Mouse (Mus musculus) stomach, embryonic 15.5 days (tissue): ENCODE results near the gene Mastl. TPM values are rescaled to one million over a fixed set of nuclear protein-coding genes. Genes with fewer than 3 reads are reported as not detected.

Experiments
- ATAC-seq: fragments of 200-750 bp; cut with Nextera tagmentation; 2 replicates; pipeline ENCODE4 v1.8.0; 2017; ENCODE audit warnings: low read depth, moderate number of reproducible peaks, moderate TSS enrichment; ENCODE audit not compliant: insufficient read depth, low FRiP score
- H3K27ac ChIP-seq: fragments of 300-500 bp; sonication (generic); 2 replicates; pipeline ENCODE4 v1.5.1; 2015; ENCODE audit warnings: mild to moderate bottlenecking, inconsistent platforms
- H3K27me3 ChIP-seq: fragments of 300-500 bp; sonication (generic); replicated peaks from 2 replicates; pipeline ENCODE4 v1.6.1; 2015; ENCODE audit warnings: inconsistent platforms
- H3K36me3 ChIP-seq: fragments of 300-500 bp; sonication (generic); 2 replicates; pipeline ENCODE4 v1.6.1; 2015; ENCODE audit warnings: inconsistent platforms
- H3K4me1 ChIP-seq: fragments of 300-500 bp; sonication (generic); 2 replicates; pipeline ENCODE4 v1.6.1; 2015; ENCODE audit warnings: inconsistent platforms
- H3K4me2 ChIP-seq: fragments of 300-500 bp; sonication (generic); 2 replicates; pipeline ENCODE4 v1.6.1; 2015; ENCODE audit warnings: mild to moderate bottlenecking, inconsistent platforms
- H3K4me3 ChIP-seq: fragments of 300-500 bp; sonication (generic); replicated peaks from 2 replicates; pipeline ENCODE4 v1.5.1; 2015; ENCODE audit warnings: inconsistent platforms
- H3K9ac ChIP-seq: fragments of 300-500 bp; sonication (generic); 2 replicates; pipeline ENCODE4 v1.6.1; 2015; ENCODE audit warnings: inconsistent platforms
- H3K9me3 ChIP-seq: fragments of 300-500 bp; sonication (generic); 2 replicates; pipeline ENCODE4 v1.6.1; 2016; ENCODE audit warnings: inconsistent platforms
- WGBS: fragments of 180-500 bp; shearing (Covaris S2); methylation state at CpG from one replicate; pipeline ENCODE4 v1.1.7; 2015; 5-methylcytosine and 5-hydroxymethylcytosine counted together
- polyA plus RNA-seq: library from polyadenylated mRNA; unstranded; fragments of >200 nt; fragmentation: Nextera tagmentation; extraction: Ambion mirVana; gene quantifications from 2 replicates; pipeline ENCODE4 v1.2.1, GENCODE M21; 2015

Mastl gene
- polyA plus RNA-seq: 8.3 and 9.6 TPM in 2 replicates

GRCm38 (mm10) chr2:23155777-23156607, at the start of gene Mastl, which contains the start of gene Yme1l1:
Mastl (minus strand) TSS chr2:23156024.
Yme1l1 (plus strand) TSS chr2:23156369.
- peak within 1 kb of the TSS; percentile 69 for H3K9ac ChIP-seq
- no peaks in the 10 kb centered on the region for H3K36me3 ChIP-seq
- ATAC-seq: peak; percentile 98
- H3K27ac ChIP-seq: peak within 1 kb of the TSS; percentile 100
- no peaks in the 10 kb centered on the region for H3K27me3 ChIP-seq
- peak within 1 kb of the TSS; percentile 69 for H3K4me2 ChIP-seq
- under 1% methylated on average over 61 of the region's 61 CpGs for WGBS
- H3K9me3 ChIP-seq: no peaks in the 10 kb centered on the region
- peak within 1 kb of the TSS; percentile 64 for H3K4me3 ChIP-seq
- peaks cover 18% of the 10 kb centered on the region for H3K4me1 ChIP-seq

- Histone ChIP-seq H3K4me2 (no peak overlapping the region), H3K36me3 (peaks cover 11% of the 10 kb centered on the region; the same call in 1 of the 2 replicates), H3K27ac (no peak overlapping the region), H3K9me3 (no peaks in the 10 kb centered on the region), H3K9ac (no peak overlapping the region), H3K4me3 (no peak overlapping the region), H3K27me3 (no peaks in the 10 kb centered on the region), H3K4me1 (no peaks in the 10 kb centered on the region)
- ATAC-seq: no peak
- WGBS: 53% methylated on average over 15 of the region's 15 CpGs
These were observed 47.3 kb upstream of the Mastl start for GRCm38 (mm10) chr2:23202900-23203670.

DNA sequence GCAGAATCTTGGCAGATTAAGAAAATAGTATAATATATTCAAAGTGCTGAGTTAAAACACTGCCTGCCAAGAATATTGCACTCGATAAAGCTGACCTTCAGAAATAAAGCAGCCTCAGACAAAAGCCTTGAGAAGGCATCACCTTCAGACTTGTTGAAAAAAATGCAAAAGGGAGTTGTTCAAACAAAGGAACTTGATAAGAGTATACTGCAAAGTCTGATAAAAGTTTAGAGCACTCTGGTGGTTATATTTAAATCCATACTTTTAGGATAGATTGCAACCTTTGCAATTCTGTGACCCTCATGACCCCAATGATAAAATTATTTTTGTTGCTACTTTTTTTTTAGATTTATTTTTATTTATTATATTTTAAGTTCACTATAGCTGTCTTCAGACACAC, 45.2 kb upstream of the Mastl start:
- Histone ChIP-seq H3K9ac (no peak overlapping the region), H3K9me3 (no peaks in the 10 kb centered on the region), H3K36me3 (peaks cover 13% of the 10 kb centered on the region; the same call in 1 of the 2 replicates), H3K27me3 (no peaks in the 10 kb centered on the region), H3K27ac (no peak overlapping the region), H3K4me3 (no peak overlapping the region), H3K4me2 (no peak overlapping the region), H3K4me1 (no peaks in the 10 kb centered on the region)
- WGBS: 67% methylated on average over 1 of the region's 1 CpGs
- ATAC-seq: no peak

GRCm38 (mm10) chr2:23194366-23194765, 38.5 kb upstream of the Mastl start:
- no peak overlapping the region for H3K4me2 ChIP-seq
- no peaks in the 10 kb centered on the region for H3K27me3 ChIP-seq
- ATAC-seq: no peak
- no peak overlapping the region for H3K27ac ChIP-seq
- H3K9me3 ChIP-seq: no peaks in the 10 kb centered on the region
- 86% methylated on average over 1 of the region's 1 CpGs for WGBS
- no peak overlapping the region for H3K4me3 ChIP-seq
- H3K4me1 ChIP-seq: no peaks in the 10 kb centered on the region
- no peak overlapping the region for H3K9ac ChIP-seq
- peaks cover 23% of the 10 kb centered on the region for H3K36me3 ChIP-seq

DNA sequence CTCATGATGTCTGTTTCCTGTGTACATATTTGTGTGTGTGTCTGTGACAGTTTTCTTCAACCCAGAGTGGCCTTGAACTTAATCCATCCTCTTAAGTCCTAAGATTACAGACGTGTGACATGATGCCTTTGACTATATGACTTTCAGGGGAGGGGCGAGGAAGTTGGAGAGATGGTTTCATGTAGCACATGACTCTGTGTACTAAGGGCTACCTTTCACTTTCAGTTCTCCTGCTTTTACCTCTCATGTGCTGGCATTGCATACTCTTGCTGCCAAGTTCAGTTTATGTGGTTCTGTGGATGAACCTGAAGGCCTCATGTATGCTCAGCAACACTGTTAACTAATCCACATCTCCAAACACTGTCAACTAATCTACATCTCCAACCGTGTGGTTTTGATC, 16.5 kb upstream of the Mastl start:
- Histone ChIP-seq H3K4me3 (no peak overlapping the region), H3K36me3 (peaks cover 22% of the 10 kb centered on the region), H3K9me3 (no peaks in the 10 kb centered on the region), H3K4me1 (no peaks in the 10 kb centered on the region), H3K27me3 (no peaks in the 10 kb centered on the region), H3K9ac (no peak overlapping the region), H3K4me2 (no peak overlapping the region), H3K27ac (no peak overlapping the region)
- ATAC-seq: no peak
- WGBS: 80% methylated on average over 3 of the region's 3 CpGs

DNA sequence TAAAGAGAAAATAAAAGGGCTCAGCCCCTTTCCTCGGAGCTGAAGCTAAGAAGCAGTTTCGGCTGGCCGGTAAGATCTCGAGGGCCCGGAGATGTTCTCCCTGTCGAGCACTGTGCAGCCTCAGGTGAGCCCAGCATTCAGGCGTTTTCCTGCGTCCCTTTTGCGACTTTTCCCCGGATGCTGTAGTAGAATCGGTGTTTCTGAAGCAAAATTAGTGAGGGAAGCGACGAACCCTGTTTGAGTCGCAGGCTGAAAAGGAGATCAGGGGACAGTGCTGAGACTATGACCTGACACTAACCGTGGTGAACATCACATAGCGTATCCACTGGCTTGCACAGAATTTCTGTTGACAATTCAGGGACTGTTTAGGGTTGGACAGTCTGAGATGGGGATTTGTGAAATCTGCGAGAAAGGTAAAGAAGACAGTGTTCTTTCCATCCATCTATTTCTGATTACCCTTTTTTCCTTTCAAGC, 821 bp upstream of the Mastl start:
- no peaks in the 10 kb centered on the region for H3K9me3 ChIP-seq
- WGBS: under 1% methylated on average over 17 of the region's 17 CpGs
- ATAC-seq: peak; percentile 14; the same call in 1 of the 2 replicates
- peak overlapping the region; percentile 69 for H3K4me2 ChIP-seq
- no peaks in the 10 kb centered on the region for H3K27me3 ChIP-seq
- H3K4me1 ChIP-seq: peaks cover 18% of the 10 kb centered on the region
- no peaks in the 10 kb centered on the region for H3K36me3 ChIP-seq
- H3K4me3 ChIP-seq: peak overlapping the region; percentile 64
- H3K27ac ChIP-seq: peak overlapping the region; percentile 100
- H3K9ac ChIP-seq: peak overlapping the region; percentile 69

DNA sequence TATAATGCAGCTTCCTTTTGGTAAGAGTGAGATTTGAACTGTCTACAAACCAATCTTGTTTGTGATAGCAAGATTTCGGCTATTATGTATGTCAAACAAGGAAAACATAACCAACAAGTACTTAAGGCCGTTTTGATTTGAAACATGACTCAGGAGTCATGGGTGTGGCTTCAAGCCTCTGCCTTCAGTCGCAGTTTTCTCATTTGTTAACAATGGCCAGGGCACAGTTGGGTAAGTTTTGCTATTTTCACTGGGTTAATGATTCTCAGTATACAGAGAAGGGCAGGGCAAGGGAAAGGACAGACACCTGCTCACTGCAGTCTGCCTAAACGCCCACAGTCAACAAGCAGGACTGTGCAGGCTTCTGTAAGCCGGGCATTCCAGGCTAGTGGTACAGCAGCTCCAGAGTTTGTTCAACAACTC, 614 bp downstream of the Mastl start:
- WGBS: 3% methylated on average over 5 of the region's 5 CpGs
- H3K36me3 ChIP-seq: no peaks in the 10 kb centered on the region

DNA sequence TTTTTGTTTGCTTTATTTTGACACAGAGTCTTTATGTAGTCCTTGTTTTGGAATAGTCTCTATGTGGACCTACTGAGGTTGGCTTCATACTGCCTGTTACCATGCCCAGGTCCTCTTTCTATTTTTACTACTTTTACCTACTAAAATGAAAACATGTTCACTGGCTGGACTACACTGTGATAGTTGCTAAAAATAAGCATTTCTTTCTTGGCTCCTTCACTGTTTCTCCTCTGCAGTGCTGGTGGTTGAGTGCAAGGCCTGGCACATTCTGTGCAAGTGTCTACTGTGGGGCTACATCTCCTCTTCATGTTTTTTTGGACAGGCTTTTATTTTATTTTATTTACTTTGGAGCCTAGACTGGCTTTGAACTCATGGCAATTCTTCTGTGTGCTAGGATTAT, 36.3 kb downstream of the Mastl start:
- Histone ChIP-seq H3K27ac (no peak overlapping the region), H3K36me3 (peaks cover 7% of the 10 kb centered on the region; the same call in 1 of the 2 replicates), H3K27me3 (no peaks in the 10 kb centered on the region), H3K4me1 (no peaks in the 10 kb centered on the region), H3K4me2 (no peak overlapping the region), H3K9me3 (no peaks in the 10 kb centered on the region), H3K9ac (no peak overlapping the region), H3K4me3 (no peak overlapping the region)
- ATAC-seq: no peak

More for the DNA sequence above, 614 bp downstream of the Mastl start:
- Histone ChIP-seq H3K4me2 (peak overlapping the region; percentile 69), H3K27me3 (no peaks in the 10 kb centered on the region), H3K4me3 (peak overlapping the region; percentile 64), H3K27ac (peak overlapping the region; percentile 100), H3K4me1 (peaks cover 18% of the 10 kb centered on the region), H3K9me3 (no peaks in the 10 kb centered on the region), H3K9ac (peak overlapping the region; percentile 29; the same call in 1 of the 2 replicates)
- peak; percentile 33 for ATAC-seq

DNA sequence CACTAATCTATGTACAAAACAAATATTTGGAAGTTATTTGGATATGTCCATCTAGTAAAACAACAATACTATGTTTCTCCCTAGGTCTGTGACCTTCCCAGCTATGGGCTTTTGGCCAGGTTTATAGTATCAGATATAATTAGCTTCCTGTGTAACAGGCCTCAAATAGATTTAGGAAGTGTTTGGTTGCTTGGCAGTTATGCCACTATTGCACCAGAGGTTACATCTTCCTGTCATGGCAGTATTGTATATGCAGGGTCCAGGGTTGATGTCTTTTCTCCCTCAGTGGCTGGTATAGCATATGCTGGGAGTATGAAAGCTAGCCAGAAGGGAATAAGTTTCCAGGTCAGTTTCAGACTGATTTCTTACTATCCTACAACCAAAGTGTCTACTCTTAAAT, 53.6 kb downstream of the Mastl start:
- H3K9me3 ChIP-seq: no peaks in the 10 kb centered on the region

DNA sequence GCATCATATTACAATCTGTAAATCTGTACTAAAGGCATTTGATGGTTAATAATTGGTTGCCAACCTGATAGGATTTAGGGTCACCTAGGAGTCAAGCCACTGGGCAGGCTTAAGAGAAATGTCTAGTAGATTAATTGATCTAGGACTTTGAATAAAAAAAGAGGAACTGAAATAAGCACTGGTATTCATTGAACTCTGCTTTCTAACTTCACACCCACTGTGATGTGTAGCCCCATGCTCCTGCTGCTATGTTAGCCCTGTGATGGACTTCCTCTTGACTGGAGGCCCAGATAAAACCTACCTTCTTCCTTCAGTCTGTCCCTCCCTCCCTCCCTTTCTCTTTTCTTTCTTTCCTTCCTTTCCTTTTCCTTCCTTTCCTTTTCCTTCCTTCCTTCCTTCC, 58.8 kb downstream of the Mastl start:
- no peaks in the 10 kb centered on the region for H3K4me1 ChIP-seq
- H3K27ac ChIP-seq: no peak overlapping the region
- H3K4me3 ChIP-seq: no peak overlapping the region
- H3K27me3 ChIP-seq: no peaks in the 10 kb centered on the region
- ATAC-seq: no peak
- no peaks in the 10 kb centered on the region for H3K9me3 ChIP-seq
- no peak overlapping the region for H3K4me2 ChIP-seq
- H3K36me3 ChIP-seq: peaks cover 15% of the 10 kb centered on the region; the same call in 1 of the 2 replicates
- H3K9ac ChIP-seq: no peak overlapping the region

More for the DNA sequence above, 53.6 kb downstream of the Mastl start:
- no peak for ATAC-seq
- no peak overlapping the region for H3K9ac ChIP-seq
- H3K27ac ChIP-seq: no peak overlapping the region
- H3K4me1 ChIP-seq: no peaks in the 10 kb centered on the region
- no peak overlapping the region for H3K4me3 ChIP-seq
- H3K27me3 ChIP-seq: no peaks in the 10 kb centered on the region
- H3K36me3 ChIP-seq: 0 out of 2 replicates have a peak, but pooled peaks cover 6% of the 10 kb centered on the region
- no peak overlapping the region for H3K4me2 ChIP-seq

DNA sequence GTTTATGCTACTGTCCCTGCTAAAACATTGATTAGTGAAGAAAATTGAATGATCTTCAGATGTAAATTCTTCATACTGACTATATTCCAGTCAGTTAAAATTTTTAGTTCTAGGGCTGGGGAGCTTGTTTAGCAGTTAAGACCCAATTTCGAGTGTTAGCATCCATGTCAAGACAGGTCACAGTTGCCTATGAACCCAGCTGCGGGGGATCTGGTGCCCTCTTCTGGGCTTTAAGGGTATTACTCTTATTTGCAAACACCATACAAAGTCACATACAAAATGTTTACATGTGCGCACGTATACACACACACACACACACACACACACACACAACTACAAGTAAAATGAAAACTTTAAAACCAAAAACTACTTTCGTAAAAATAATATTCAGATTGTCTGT, 63.6 kb downstream of the Mastl start:
- no peaks in the 10 kb centered on the region for H3K9me3 ChIP-seq
- peaks cover 12% of the 10 kb centered on the region; the same call in 1 of the 2 replicates for H3K36me3 ChIP-seq
- H3K4me2 ChIP-seq: no peak overlapping the region
- no peak overlapping the region for H3K9ac ChIP-seq
- WGBS: 50% methylated on average over 5 of the region's 5 CpGs
- no peaks in the 10 kb centered on the region for H3K4me1 ChIP-seq
- no peak for ATAC-seq
- H3K4me3 ChIP-seq: no peak overlapping the region
- H3K27ac ChIP-seq: no peak overlapping the region
- no peaks in the 10 kb centered on the region for H3K27me3 ChIP-seq

DNA sequence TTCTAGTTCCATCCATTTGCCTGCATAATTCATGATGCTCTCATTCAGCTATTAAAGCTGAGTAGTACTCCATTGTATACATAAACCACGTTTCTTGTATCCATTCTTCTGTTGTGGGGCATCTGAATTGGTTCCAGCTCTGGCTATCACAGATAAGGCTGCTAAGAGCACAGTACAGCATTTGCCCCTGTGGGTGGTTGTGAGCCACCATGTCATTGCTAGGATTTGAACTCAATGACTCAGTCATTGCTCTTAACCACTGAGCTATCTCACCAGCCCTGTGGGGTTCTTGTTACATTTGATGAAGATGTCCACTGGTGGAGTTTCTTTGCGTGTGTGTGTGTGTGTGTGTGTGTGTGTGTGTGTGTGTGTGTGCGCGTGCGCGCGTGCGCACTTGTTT, 71.3 kb downstream of the Mastl start:
- H3K4me3 ChIP-seq: no peak overlapping the region
- H3K4me1 ChIP-seq: no peaks in the 10 kb centered on the region
- H3K9me3 ChIP-seq: no peaks in the 10 kb centered on the region
- H3K27me3 ChIP-seq: no peaks in the 10 kb centered on the region
- H3K9ac ChIP-seq: no peak overlapping the region
- peaks cover 3% of the 10 kb centered on the region for H3K36me3 ChIP-seq
- no peak for ATAC-seq
- no peak overlapping the region for H3K27ac ChIP-seq
- H3K4me2 ChIP-seq: no peak overlapping the region
- 88% methylated on average over 8 of the region's 8 CpGs for WGBS
